Mouse (Mus musculus): ENCODE measurements at regions not wholly inside any gene's neighbourhood (a gene's known extent, or its start where the extent isn't known, plus 50 kb on each side); places are given as distances from the start of the nearest gene placed in this dataset.
A peak's percentile ranks its signal among the peaks of the same experiment; 100 is the strongest.

DNA sequence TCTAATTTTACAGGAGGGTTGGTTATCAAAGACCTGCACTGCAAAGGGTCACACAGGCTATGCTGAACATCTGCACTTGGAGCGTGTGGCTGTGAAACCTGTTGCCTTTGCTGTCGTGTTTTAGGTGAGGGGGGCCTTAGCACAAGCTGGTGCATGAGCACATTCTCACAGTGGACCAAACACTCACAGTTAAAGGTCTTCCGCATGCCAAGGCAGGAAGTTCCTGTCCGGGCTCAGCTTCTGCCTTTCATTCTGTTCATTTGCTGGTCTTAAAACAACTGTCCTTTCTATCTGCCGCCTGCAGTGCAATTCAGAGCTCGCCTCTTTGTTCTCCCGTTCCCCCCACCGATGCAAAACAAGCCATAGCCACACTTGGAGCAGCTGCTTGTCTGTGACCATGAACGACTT is 402.8 kb downstream of the Efnb2 start:
- no peak for DNase-seq

DNA sequence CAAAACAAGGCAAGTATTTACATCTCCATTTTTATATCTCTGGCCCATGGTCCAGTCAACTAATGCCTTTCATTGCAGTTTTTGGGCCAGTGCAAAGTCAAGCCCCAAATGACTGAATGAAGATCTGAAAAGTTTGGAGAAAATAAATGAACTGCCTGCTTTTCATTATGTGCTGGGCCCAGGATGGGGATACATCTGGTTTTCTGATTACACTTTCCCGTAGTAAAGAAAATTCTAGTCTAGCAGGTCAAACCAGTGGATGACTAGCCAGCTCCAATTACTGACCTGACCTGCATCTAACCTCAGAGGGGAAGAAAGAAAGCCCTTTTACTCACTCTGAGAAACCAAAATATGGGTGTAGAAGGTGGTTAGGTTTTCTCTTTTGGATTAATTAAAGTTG is 404.7 kb downstream of the Efnb2 start:
- DNase-seq = no peak

DNA sequence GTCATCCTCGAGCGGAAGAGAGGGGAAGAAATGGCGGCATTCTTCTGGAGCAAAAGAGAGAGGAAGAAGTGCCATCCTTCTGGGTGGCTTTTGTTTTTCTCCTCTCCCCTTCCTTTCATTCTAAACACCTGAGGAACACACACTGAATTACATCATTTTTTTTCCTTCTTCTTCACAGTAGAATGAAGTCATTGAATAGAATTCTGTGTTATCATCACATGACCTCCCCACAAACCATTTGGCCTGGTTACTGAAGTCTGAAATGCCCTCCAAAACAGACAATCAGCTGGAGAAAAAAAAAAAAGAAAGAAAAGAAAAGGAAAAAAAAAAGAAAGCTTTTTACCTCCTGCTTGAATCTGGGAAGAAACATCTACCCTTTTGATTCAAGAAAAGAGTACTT is 406.6 kb downstream of the Efnb2 start:
- DNase-seq = no peak

- no peak for DNase-seq
These were observed 416.4 kb downstream of the Efnb2 start for GRCm38 (mm10) chr8:8244599-8244998.

GRCm38 (mm10) chr8:8241755-8242501 is 419.1 kb downstream of the Efnb2 start:
- DNase-seq = no peak

- no peak for DNase-seq
These were observed 419.9 kb downstream of the Efnb2 start for GRCm38 (mm10) chr8:8241051-8241688.

DNA sequence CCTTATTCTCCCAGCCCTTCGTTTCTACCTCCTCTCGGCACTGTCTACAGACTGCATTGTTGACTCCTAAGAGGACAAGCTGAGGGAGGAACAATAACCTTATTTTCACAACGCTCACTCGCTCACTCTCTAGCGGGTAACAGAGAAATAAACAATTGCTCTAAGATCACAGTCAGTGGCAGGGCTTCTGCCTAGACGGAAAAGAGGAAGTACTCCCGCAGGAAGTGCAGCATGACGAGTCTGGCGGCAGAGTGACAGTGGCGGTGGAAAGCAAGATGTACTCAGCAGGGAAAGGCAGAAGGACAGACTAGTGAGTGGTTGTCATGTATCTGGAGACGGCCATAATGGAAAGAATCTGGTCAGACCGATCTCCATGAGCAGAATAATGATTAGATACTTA is 421.6 kb downstream of the Efnb2 start:
- DNase-seq = no peak

DNA sequence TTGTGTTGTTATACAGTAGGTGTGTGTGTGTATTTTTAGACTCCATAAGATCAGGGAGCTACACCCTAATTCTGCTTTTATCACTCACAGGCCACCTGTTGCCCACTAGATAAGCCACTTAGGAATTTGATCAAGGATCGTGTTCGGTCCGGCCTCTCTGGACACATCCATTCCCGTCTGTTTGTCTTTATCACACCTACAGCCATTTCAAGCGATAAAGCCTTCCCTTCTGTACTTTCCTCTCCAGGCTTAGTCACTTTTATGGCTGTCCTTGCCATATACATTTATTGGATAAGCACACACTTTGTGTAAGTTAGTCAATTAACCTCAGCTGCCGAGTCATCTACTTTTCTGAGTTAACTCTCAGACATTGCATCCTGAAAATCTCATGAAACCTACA is 423.0 kb downstream of the Efnb2 start:
- no peak for DNase-seq

DNA sequence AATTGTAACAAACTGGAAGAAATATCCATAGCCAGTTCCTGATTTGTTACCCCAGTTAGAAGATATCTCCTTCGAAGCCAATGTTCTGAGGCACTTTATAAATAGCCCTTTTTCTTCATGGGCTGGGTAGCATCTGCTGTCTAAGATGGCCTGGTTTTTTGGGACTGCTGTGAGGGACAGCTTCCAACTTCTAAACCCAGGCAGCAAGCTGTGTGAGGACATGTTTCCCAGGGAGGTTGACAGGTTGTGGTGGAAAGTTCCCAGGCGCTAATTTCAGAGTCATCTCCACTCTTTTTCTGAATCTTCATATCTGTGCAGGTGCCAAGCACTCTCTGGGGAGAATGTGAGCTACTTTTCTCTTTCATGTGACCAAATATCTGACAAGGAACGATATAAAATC is 427.4 kb downstream of the Efnb2 start:
- peak; percentile 12 to 24 for DNase-seq

- no peak for DNase-seq
These were observed 427.9 kb downstream of the Efnb2 start for GRCm38 (mm10) chr8:8233156-8233555.

GRCm38 (mm10) chr8:8231996-8232632 is 428.9 kb downstream of the Efnb2 start:
- no peak for DNase-seq

DNA sequence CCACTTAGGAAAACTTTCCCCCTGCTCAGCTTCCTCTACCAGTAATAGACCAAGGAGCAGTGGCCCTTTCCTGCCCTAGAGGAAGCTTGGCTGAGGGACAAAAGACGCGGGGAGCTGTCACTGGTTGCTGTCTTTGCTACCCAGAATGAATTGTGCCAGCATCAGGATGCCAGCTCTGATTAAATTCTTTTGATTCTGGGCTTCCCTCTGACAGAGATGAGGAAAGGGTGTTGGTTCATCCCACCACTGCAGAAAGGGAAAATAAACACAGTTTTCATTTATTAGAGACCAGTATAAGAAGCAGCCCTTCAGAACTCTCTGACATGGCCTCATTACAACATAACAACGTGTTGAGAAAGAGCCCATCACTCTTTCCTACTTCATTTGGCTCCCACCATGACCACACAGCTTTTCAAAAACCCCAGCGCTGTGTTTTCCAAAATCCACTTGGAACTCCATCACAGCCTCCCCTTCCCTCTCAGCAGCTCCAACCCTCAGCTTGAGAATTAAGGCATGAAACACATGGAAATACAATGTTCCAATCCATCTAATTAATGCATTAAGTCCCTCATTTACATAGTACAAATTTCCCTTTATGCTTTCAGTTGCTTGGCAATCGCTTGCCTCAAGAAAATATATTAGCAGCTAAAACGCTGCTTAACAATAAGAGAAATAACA is 429.6 kb downstream of the Efnb2 start:
- DNase-seq = peak in 1 of 2 experiments; percentile 29

GRCm38 (mm10) chr8:8225994-8226393 is 435.0 kb downstream of the Efnb2 start:
- no peak for DNase-seq

GRCm38 (mm10) chr8:8225175-8225830 is 435.7 kb downstream of the Efnb2 start:
- peak in 1 of 2 experiments; percentile 36 for DNase-seq

GRCm38 (mm10) chr8:8220395-8221031 is 440.5 kb downstream of the Efnb2 start:
- DNase-seq = no peak

DNA sequence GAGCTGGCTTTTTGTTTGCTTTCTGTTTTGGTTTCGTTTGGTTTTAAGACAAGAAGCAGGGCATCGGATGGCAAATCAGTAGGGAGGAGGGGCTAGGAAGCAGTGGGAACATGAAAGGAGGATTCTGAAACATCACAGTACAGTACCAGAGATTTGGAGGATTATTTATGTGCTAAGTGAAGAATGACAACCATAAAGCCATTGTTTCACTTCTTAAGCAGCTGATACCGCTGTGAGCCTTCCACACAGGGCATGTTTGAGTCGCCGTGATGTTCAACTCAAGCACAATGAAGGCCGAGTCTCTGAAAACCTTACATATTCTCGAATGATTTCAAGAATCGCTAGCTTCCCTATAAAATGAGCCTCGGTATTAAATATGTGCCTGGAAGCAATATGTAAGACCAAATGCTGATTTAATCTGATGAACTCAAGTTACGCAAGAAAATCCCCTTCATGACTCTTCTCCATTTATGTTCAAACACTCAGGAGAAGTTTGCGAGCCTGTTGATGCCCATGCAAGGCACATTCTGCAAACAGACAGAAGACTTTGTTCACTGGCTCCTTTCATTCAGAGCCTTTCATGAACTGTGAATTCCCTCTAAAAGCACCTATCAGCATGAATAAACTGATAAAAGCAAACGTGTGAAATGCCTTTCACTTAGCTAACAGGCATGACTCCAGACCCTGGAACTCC is 441.2 kb downstream of the Efnb2 start:
- no peak for DNase-seq

DNA sequence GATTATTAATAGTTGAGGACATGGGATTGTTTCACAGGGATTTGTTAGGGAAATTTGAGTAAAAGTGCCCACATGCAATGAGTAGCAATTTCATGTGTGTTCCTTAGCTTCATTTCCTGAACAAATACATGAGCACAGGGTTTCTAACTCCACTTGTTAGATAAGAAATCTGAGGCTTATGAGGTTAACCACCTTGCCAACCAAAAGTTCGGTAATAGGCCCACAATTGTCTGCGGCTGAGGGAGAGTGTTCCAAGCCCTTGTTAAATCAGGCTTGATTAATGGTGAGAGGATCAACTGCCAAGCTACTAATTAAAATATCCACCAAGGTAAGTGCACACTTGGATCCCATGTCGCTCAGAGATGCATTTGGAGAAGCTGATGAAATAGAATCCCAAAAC is 468.0 kb downstream of the Efnb2 start:
- no peak for DNase-seq

- no peak for DNase-seq
These were observed 475.0 kb downstream of the Efnb2 start for GRCm38 (mm10) chr8:8186046-8186445.

DNA sequence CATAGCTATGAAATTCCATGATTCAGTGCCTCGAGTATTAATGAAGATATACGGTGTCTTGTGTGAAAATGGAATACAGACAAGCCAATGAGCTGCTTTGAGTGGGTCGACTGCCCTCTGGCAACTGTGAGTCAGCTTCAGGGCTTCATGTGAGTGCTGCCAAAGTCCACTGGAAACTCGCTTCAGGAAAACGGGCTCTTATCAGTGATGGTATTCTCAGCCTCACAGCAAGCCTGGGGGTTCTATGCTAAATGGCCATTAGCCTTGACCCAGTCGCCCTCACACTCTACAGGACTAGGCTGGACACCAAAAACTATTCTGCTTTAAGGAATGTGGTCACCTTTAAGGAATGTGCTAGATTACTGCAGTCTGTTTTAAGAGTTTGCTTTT is 477.8 kb downstream of the Efnb2 start:
- DNase-seq = no peak

GRCm38 (mm10) chr8:8182616-8183232 is 478.3 kb downstream of the Efnb2 start:
- DNase-seq = no peak

DNA sequence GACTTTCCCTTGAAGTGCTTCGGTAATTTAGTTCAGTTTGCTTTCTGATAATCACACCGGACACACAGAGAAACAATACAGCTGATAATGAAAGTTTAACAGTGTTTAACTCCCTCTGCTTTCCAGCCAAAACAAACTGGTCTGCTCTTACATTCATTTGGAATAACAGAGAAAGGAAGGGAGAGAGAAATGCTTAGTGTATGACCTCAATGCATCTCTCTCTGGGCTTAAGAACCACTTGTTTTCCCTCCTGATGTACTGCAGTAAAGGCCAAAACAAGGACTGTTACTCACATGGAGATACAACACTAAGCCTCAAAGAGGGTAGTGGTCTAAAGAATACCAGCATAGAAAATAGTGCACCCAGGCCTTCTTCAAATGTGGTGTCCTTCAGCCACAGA is 478.9 kb downstream of the Efnb2 start:
- DNase-seq = no peak

Data from cerebellum, adult 18-20 months (tissue).